Mouse (Mus musculus) brown adipose tissue, adult 24 weeks (tissue): ENCODE data around the gene B3gnt2. TPM values are rescaled to one million over a fixed set of nuclear protein-coding genes. Genes with fewer than 3 reads are reported as not detected.

Experiments used
- H3K27ac ChIP-seq: fragments of 200-500 bp; replicated peaks from 2 replicates; pipeline ENCODE4 v1.5.1; 2012; ENCODE audit warnings: low read depth, mild to moderate bottlenecking, low read length
- H3K4me1 ChIP-seq: fragments of 200-500 bp; 2 replicates; pipeline ENCODE4 v1.6.1; 2012; ENCODE audit warnings: low read length, mixed read lengths; ENCODE audit not compliant: control insufficient read depth, insufficient read depth, insufficient read length
- H3K4me3 ChIP-seq: fragments of 200-500 bp; 2 replicates; pipeline ENCODE4 v1.5.1; 2012; ENCODE audit warnings: low read depth, mild to moderate bottlenecking, low read length, moderate library complexity; ENCODE audit not compliant: insufficient read depth
- polyA plus RNA-seq: library from polyadenylated mRNA; stranded (reverse); fragments of >200 nt; gene quantifications from 2 replicates; pipeline ENCODE4 v1.2.4, GENCODE M21; 2012; ENCODE audit not compliant: missing spikeins, insufficient read depth, insufficient read length

Gene B3gnt2
- polyA plus RNA-seq, 1 experiment = not detected

DNA sequence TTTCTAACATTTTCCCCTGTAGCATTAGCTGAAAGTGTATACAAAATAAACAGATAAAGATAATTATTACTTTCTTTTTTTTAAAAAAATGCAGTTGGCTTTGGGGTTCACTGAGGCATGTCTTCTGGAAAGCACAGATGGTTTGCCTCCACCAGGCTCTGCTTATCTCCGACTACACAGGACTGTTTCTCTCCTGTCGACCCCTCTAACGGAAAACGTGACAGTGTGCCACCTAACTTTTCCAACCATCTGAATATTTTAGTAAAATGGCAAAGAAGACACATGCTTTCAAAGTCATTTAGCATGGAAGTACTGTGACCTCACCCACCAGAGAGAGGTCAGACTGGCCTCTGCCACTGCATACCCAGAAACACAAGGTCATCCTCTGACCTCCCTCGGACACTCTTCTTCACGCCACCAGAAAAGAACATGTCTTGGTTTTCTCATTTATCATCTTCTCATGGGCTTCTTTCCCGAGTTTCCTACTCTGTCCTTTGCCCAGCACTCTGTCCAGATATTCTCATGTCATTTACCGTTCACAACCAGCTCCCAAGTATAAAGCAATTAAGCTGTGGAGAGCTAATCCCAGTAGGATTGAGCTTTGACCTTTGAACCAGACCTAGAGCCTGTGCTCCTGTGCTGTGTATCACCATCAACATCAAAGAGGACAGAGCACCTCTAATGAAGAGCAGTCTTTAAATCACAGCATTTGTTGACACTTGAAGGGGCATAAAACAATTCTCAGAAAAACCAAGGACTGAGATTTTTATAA is 13.6 kb downstream of the B3gnt2 start:
- Histone ChIP-seq H3K4me1 (peaks cover 64% of the 10 kb centered on the region), H3K4me3 (no peak overlapping the region), H3K27ac (peak overlapping the region; percentile 31; the same call in 1 of the 2 replicates)

DNA sequence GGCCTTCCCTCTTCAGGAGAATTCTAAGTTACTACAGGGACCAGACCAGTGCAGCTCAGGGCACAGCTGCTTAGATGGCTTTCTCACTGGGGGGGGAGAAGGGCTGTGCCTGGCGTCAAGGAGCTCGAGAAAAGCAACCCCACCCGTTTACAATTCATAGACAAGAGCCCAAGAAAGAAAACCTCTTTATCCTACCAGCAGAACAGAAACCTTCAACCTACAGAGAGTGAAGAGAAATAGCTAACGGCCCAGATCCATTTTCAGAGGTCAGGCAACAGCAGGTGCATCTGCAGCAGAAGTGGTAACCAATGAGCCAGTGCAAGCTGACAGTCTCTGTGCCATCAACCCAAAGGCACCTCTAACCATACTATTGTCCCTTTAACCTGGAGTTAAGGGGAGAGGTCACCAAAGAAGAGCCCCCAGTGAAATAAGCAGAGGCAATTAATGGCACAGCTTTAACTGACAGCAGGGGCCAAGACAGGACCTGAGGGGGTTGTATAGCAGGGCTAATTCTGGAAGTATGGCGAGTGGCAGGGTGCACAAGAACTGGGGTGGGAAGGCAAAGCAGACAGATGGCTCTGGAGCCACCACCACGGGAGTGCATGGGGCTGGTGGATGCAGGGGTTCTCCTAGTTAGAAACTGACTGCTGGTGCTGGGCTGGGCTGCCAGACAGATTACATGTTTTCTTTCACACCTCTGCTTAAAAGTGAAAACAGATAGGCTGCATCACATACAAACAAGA is 14.5 kb downstream of the B3gnt2 start:
- no peak overlapping the region for H3K4me3 ChIP-seq
- H3K27ac ChIP-seq = no peak overlapping the region
- H3K4me1 ChIP-seq = peaks cover 61% of the 10 kb centered on the region

DNA sequence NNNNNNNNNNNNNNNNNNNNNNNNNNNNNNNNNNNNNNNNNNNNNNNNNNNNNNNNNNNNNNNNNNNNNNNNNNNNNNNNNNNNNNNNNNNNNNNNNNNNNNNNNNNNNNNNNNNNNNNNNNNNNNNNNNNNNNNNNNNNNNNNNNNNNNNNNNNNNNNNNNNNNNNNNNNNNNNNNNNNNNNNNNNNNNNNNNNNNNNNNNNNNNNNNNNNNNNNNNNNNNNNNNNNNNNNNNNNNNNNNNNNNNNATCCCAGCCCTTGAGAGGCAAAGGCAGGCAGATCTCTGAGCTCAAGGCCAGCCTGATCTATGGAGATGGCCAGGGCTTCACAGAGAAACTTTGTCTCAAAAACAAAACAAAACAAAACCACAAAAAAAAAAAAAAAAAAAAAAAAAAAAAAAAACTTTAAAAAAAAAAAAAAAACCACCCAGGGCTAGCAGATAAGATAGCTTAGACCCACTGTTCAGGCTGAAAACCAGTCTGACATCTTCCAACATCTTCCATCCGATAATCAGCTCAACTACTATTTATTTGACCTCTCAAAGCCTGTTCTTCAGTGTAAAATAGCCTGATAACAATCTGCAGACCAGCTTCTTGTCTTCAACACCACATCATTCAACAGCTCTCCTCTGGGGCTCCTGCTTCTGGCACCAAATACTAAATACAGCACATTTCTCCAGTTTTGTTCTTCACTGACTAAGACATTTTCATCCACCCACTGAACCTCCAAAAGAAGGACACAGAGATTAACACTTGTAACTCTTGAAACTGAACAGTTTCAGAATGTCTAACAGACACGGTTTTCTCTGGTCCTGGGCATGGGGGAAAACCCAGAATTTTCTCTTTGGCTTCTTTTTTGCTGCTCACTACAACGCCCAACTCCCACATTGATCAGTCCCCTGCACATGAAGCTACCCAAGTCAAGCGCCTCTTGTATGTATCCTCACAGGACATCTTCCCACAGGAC is 15.7 kb downstream of the B3gnt2 start:
- no peak overlapping the region for H3K27ac ChIP-seq
- H3K4me1 ChIP-seq = peaks cover 52% of the 10 kb centered on the region
- no peak overlapping the region for H3K4me3 ChIP-seq

DNA sequence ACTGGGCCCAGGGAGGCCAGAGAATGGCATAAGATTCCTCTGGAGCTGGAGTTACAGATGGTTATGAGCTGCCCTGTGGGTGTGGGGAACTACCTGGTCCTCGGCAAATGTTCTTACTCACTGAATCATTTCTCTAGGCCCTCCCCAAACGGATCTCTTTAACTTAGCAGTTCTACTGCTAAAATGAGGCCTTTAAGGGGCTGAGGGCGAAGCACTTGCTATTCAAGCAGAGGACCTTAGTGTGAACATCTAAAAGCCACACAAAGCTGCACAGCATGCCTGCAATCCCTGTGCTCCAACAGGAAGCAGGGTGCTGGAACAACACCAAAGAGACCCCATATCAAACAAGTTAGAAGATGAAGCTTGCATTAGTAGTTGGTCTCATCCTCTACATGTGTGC is 21.3 kb downstream of the B3gnt2 start:
- peaks cover 24% of the 10 kb centered on the region for H3K4me1 ChIP-seq
- no peak overlapping the region for H3K27ac ChIP-seq
- no peak overlapping the region for H3K4me3 ChIP-seq

DNA sequence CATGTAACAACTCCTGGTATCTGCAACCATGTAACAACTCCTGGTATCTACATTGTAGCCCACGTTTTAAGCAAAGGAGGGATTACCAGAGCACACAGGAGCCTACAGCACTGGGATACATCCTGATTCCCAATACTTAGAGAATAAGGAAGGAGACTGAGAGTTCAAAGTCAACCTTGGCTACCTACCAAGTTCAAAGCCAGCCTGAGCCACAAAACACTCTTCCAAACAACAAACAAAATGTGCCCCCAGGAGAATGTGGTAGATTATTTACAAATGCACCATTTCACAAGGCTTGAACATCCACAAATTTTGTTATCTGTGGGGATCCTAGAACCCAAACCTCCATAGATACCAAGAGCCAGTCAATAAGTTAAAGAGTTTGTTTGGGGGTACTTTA is 22.4 kb downstream of the B3gnt2 start:
- no peak overlapping the region for H3K27ac ChIP-seq
- peaks cover 15% of the 10 kb centered on the region; the same call in 1 of the 2 replicates for H3K4me1 ChIP-seq
- no peak overlapping the region for H3K4me3 ChIP-seq

DNA sequence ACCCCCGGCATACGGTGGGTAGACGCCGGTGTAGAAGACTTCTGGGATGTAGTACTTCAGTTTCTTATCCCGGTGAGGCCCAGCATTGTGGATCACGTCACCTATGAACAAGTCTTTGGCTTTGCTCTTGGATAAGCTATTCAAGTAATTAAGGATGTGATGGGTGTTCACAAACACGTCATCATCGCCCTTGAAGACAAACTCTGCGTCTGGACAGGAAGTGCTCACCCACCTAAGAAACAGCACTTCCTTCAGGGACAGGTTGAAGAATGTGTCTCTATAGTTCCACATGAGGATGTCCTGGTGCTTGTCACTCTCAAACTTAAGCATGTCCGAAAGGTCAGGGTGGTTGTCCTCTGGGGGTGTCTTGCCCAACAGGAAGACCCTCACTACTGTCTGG is 24.5 kb downstream of the B3gnt2 start:
- H3K4me1 ChIP-seq = peaks cover 7% of the 10 kb centered on the region; the same call in 1 of the 2 replicates
- no peak overlapping the region for H3K4me3 ChIP-seq
- H3K27ac ChIP-seq = no peak overlapping the region

DNA sequence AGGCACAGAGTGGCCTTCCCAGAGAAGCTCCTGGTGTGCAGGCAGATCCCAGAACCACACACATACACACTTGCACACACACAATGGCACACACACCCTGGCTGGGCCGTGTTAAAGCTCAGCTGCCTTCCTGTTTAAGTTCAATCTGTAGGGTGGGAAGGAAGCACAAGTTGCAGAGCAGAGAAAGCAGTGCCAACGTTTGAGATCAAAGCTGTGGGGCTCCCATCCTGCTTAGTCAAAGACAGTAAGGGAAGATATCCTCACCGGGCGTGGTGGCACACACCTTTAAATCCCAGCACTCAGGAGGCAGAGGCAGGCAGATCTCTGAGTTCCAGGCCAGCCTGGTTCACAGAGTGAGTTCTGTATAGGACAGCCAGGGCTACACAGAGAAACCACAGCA is 28.2 kb downstream of the B3gnt2 start:
- no peak overlapping the region for H3K4me3 ChIP-seq
- H3K27ac ChIP-seq = no peak overlapping the region
- peaks cover 7% of the 10 kb centered on the region; the same call in 1 of the 2 replicates for H3K4me1 ChIP-seq

DNA sequence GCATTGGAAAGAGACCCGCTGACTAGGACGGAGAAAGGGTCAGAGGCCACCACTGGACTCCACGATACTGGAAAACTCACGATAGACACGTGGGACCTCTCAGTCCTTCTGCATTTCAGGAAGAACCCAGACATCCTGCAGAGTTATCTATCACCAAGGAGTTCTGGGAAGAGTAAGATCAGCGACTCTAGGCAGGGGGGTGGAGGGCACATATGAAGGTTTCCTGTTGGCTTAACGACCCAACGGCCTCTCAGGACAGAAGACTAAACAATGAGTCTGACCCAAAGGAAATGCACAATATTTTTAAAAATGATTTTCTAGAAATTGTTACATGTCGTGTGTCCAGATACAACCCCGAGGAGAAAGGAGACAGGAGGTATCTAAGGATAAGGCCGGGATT is 28.8 kb downstream of the B3gnt2 start:
- Histone ChIP-seq H3K27ac (no peak overlapping the region), H3K4me3 (no peak overlapping the region), H3K4me1 (peaks cover 7% of the 10 kb centered on the region; the same call in 1 of the 2 replicates)

DNA sequence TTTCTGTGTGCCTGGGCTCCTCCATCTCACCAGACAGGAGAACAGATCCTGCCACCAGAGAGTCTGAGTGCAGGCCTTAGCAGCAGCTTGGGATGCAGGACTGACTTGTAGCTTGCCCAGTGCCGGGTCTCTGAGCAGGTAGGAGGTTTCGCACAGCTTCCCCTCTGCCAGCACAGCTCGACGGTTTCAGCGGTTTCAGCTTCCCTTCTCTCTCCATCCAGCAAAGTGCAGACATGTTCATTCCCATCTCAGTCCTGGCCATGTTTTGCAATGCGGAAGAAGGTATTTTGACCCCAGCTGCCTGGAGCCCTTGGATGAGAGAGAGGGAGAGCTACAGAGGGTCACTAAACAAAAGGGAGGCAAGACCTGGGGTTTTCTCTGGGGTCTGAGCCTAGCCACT is 30.1 kb downstream of the B3gnt2 start:
- no peak overlapping the region for H3K4me3 ChIP-seq
- H3K27ac ChIP-seq = no peak overlapping the region
- H3K4me1 ChIP-seq = peaks cover 7% of the 10 kb centered on the region; the same call in 1 of the 2 replicates

DNA sequence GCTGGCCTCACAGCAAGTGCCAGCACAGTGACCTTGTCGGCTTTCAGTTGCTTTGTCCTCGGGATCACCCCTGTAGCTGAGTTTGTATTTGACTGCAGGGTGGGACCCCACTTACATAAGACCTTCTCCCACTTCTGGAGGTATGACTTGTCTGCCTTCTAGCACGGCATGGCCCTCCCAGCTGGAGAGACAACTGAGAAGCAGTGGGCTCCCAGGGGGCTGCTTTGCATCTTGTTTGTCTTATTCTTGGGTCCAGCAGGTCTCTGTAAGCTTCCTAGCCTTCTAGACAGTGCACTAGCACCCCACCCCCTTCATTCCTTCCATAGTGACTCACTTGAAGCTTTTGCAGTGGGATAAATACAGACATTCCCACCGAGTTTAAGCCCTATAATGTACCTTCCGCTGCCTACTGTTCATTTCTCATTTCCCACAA is 30.6 kb downstream of the B3gnt2 start:
- no peak overlapping the region for H3K4me3 ChIP-seq
- H3K27ac ChIP-seq = no peak overlapping the region
- peaks cover 7% of the 10 kb centered on the region; the same call in 1 of the 2 replicates for H3K4me1 ChIP-seq

DNA sequence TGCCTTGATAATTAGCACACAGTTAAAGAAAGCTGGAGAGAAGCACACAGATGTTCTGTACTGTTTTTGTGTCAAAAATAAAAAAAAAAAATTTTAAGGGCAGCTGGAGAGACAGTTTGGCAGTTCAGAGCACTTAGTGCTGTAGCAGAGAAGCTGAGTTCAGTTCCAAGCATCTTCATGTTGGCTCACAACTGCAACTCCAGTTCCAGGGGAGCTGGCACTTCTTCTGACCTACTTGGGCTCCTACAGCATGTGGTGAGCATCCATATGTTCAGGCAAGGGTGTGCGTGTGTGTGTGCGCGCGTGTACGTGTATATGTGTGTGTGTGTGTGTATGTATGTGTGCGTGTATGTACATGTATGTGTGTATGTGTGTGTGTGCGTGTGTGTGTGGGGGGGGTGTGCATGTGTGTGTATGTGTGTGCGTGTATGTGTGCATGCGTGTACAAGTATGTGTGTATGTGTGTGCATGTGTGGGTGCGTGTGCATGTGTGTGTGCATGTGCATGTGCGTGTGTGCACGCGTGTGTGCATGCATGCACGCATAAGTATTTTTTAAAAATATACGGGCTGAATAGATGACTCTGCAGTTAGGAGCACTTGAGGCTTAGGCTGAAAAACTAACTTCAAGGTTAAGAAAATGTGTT is 31.7 kb downstream of the B3gnt2 start:
- peaks cover 7% of the 10 kb centered on the region for H3K4me1 ChIP-seq
- no peak overlapping the region for H3K4me3 ChIP-seq
- H3K27ac ChIP-seq = no peak overlapping the region

DNA sequence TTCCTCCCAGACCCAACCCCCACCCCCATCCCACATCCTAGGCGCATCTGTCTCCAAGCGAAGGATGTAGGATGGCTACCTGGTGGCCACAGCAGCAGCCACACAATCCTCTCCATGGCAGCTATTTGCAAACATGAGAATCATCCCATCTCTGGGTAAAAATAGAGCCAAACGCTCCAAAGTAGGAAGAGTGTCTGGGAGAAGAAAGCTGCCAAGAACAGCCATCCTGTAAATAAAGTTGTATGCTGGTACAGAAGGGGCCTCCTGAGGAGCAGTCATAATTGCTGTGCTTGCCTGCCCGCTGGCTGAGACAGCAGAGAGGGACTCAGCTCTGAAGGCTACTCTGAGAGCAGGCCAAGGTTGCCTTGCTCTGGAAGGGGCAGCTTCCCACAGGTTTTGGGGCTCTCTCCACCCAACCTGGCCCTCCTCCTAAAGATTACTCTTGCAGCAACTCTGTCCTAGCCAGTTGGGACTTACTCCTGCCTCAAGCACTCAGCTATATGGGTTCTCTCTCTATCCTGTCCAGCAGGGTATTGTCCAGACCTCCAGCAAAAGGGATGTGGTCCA is 33.2 kb downstream of the B3gnt2 start:
- no peak overlapping the region for H3K27ac ChIP-seq
- H3K4me1 ChIP-seq = peaks cover 7% of the 10 kb centered on the region
- H3K4me3 ChIP-seq = no peak overlapping the region

DNA sequence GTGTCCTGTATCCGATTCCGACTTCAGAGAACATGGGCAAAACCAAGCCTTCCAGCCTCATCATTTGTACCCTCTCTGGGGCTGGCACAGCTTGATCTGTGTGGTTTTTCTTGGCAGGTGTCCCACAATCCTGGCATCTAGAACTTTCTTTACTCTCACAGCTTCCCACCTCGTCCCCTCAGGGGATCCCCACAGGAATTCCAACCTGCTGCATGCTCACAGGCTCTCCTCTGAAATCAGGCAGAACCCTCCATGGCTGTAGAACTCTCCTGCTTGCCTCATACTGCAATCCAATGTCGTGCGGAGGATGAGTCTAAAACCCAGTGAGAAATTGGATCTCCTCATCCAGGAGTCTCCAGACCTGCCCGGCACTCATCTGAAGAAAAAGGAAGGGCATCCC is 34.1 kb downstream of the B3gnt2 start:
- no peak overlapping the region for H3K4me3 ChIP-seq
- peaks cover 5% of the 10 kb centered on the region for H3K4me1 ChIP-seq
- H3K27ac ChIP-seq = no peak overlapping the region

DNA sequence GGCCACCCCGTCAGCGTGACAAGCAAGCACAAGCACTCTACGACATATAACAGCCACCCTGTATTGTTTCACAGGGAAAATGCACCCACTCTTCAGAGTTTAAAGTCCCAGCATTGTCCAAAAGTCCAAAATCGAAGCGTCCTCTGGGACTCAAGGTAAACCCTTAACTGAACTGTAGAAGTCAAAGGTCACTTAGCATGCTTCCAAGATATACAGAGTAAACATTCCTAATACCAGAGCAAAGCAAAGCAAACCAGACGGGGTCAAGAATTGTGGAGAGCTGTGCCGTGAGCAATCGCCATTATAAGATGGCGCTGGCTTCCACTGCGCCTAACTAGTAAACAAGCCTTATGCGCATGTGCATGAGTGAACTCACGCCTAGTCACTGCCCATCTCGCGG is 34.7 kb downstream of the B3gnt2 start:
- Histone ChIP-seq H3K4me3 (no peak overlapping the region), H3K27ac (no peak overlapping the region), H3K4me1 (peaks cover 5% of the 10 kb centered on the region)
